Mouse (Mus musculus): ENCODE measurements around the gene Tprgl. TPM values are rescaled to one million over a fixed set of nuclear protein-coding genes. Genes with fewer than 3 reads are reported as not detected.

The Tprgl gene
- total and polyA plus RNA-seq, 3 experiments, result 47.5 to 67.8 (median 64.5) TPM

- no peaks in the 10 kb centered on the region for H3K4me1 ChIP-seq (ENCODE audit: control insufficient read depth in 1 of 2, insufficient read depth in 2 of 2)
- DNase-seq (ENCODE audit: extremely low read depth), result no peak
- TF ChIP-seq USF2 (conservative IDR thresholded peaks at IDR 0.05; ENCODE audit: low read depth, low read length), result no peak
- TF ChIP-seq CHD2 (IDR thresholded peaks at IDR 0.05; ENCODE audit: low read length), result no peak
- no peak for TF ChIP-seq MYC (IDR thresholded peaks at IDR 0.05; ENCODE audit: low read depth, low read length)
- TF ChIP-seq TBP (conservative IDR thresholded peaks at IDR 0.05; ENCODE audit: low read depth, low read length), result no peak
- TF ChIP-seq CHD1 (IDR thresholded peaks at IDR 0.05; ENCODE audit: low read depth, low read length), result no peak
- TF ChIP-seq HCFC1 (IDR thresholded peaks at IDR 0.05; ENCODE audit: low read depth, low read length), result no peak
- TF ChIP-seq POLR2A (IDR thresholded peaks at IDR 0.05; ENCODE audit: low read depth, low read length), result no peak
- no peak for TF ChIP-seq UBTF (IDR thresholded peaks at IDR 0.05; ENCODE audit: low read depth, low read length)
- TF ChIP-seq JUND (conservative IDR thresholded peaks at IDR 0.05; ENCODE audit: low read depth, low read length), result no peak
- no peak for TF ChIP-seq ZKSCAN1 (IDR thresholded peaks at IDR 0.05; ENCODE audit: borderline replicate concordance, low read depth, low read length)
- TF ChIP-seq E2F4 (IDR thresholded peaks at IDR 0.05; ENCODE audit: insufficient replicate concordance, low read depth, low read length), result no peak
- in situ Hi-C loops (cut with MboI; ENCODE audit: low pct_ligation_motif_present, low pct_unique_long_range_greater_than_20kb, low sequenced_read_pairs), result no loop called here
- no peak overlapping the region for H3K4me3 ChIP-seq (replicated peaks in 1 of 3; ENCODE audit: low read depth in 2 of 3, low read length in 2 of 3, poor library complexity in 1 of 3)
- H3K79me2 ChIP-seq (replicated peaks; ENCODE audit: control insufficient read depth, extremely low read depth, insufficient read depth, poor library complexity, severe bottlenecking), result no peaks in the 10 kb centered on the region
- no peaks in the 10 kb centered on the region for H3K36me3 ChIP-seq (replicated peaks in 1 of 2; ENCODE audit: control insufficient read depth in 1 of 2, insufficient read depth in 1 of 2, low read length in 1 of 2)
- dilution Hi-C loops (cut with MboI; ENCODE audit: extremely low pct_ligation_motif_present, extremely low pct_unique_long_range_greater_than_20kb, low sequenced_read_pairs), result no loop called here
- no peak overlapping the region for H3K9ac ChIP-seq (ENCODE audit: insufficient read depth, low read depth)
- no peak overlapping the region for H3K27ac ChIP-seq (ENCODE audit: insufficient read depth, low read depth)
- H3K9me3 ChIP-seq (replicated peaks; ENCODE audit: low read length), result peaks cover 5% of the 10 kb centered on the region
- H3K27me3 ChIP-seq (replicated peaks), result peaks cover 11% of the 10 kb centered on the region
- H3K4me2 ChIP-seq (ENCODE audit: insufficient read depth, low read depth, poor library complexity, severe bottlenecking), result no peak overlapping the region
Measured at GRCm38 (mm10) chr4:154197961-154198360, 37.5 kb upstream of the Tprgl start.

GRCm38 (mm10) chr4:154188948-154189347, 28.5 kb upstream of the Tprgl start:
- no peak for DNase-seq (ENCODE audit: extremely low read depth)
- Histone ChIP-seq H3K36me3 (replicated peaks in 1 of 2; ENCODE audit: control insufficient read depth in 1 of 2, insufficient read depth in 1 of 2, low read length in 1 of 2) (no peaks in the 10 kb centered on the region), H3K9ac (ENCODE audit: insufficient read depth, low read depth) (no peak overlapping the region), H3K4me2 (ENCODE audit: insufficient read depth, low read depth, poor library complexity, severe bottlenecking) (no peak overlapping the region), H3K9me3 (replicated peaks; ENCODE audit: low read length) (peaks cover under 1% of the 10 kb centered on the region), H3K27ac (ENCODE audit: insufficient read depth, low read depth) (no peak overlapping the region), H3K27me3 (replicated peaks) (peaks cover 64% of the 10 kb centered on the region), H3K4me3 (replicated peaks in 1 of 3; ENCODE audit: low read depth in 2 of 3, low read length in 2 of 3, poor library complexity in 1 of 3) (no peak overlapping the region), H3K79me2 (replicated peaks; ENCODE audit: control insufficient read depth, extremely low read depth, insufficient read depth, poor library complexity, severe bottlenecking) (no peaks in the 10 kb centered on the region), H3K4me1 (ENCODE audit: control insufficient read depth in 1 of 2, insufficient read depth in 2 of 2) (no peaks in the 10 kb centered on the region)
- in situ Hi-C loops (cut with MboI; ENCODE audit: low pct_ligation_motif_present, low pct_unique_long_range_greater_than_20kb, low sequenced_read_pairs) (no loop called here), dilution Hi-C loops (cut with MboI; ENCODE audit: extremely low pct_ligation_motif_present, extremely low pct_unique_long_range_greater_than_20kb, low sequenced_read_pairs) (no loop called here)
- TF ChIP-seq GABPA (IDR thresholded peaks at IDR 0.05; ENCODE audit: insufficient replicate concordance, low read depth, low read length) (no peak), JUN (IDR thresholded peaks at IDR 0.05; ENCODE audit: insufficient read depth, low read depth, low read length) (no peak), POLR2AphosphoS2 (IDR thresholded peaks at IDR 0.05; ENCODE audit: low read depth, low read length) (no peak), JUND (conservative IDR thresholded peaks at IDR 0.05; ENCODE audit: low read depth, low read length) (no peak), RCOR1 (conservative IDR thresholded peaks at IDR 0.05; ENCODE audit: low read depth, low read length) (no peak), CTCF (conservative IDR thresholded peaks at IDR 0.05 in 1 of 2, IDR thresholded peaks at IDR 0.05 in 1 of 2; ENCODE audit: low read depth in 2 of 2, low read length in 2 of 2) (no peak), RAD21 (IDR thresholded peaks at IDR 0.05; ENCODE audit: low read depth, low read length) (no peak), ZNF384 (IDR thresholded peaks at IDR 0.05; ENCODE audit: low read depth, low read length) (no peak), IRF4 (IDR thresholded peaks at IDR 0.05; ENCODE audit: low read depth, low read length) (no peak), MXI1 (IDR thresholded peaks at IDR 0.05; ENCODE audit: low read depth, low read length) (no peak), MYC (IDR thresholded peaks at IDR 0.05; ENCODE audit: low read depth, low read length) (no peak), NELFE (IDR thresholded peaks at IDR 0.05; ENCODE audit: low read depth, low read length) (no peak), BHLHE40 (IDR thresholded peaks at IDR 0.05; ENCODE audit: low read depth, low read length) (no peak), MAX (IDR thresholded peaks at IDR 0.05; ENCODE audit: low read length) (no peak), ELF1 (IDR thresholded peaks at IDR 0.05; ENCODE audit: low read depth, low read length) (no peak)
